Comparison of ENCODE assay signal across 8 mouse cellular contexts in the genomic region with DNA sequence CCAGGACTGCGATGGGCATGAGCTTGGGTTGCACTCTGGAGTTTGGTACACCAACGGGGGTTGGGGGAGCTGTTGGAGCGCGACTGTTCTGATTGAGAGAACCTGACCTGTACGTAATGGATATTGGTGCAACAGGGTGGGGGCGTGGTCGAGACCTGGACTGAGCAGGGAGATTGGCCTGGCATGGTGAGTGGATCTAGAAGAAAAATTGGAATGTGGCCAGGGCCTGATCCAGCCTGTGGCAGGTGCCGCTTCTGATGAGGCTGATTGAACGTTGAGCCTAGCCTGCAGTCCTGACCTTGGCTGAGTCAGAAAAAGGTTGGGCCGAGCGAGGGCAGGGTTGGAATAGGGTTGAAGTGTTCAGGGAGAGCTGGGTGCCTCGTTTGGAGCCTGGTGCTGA. TPM values are rescaled to one million over a fixed set of nuclear protein-coding genes. Genes with fewer than 3 reads are reported as not detected.
DNase-seq lines count a peak whose midpoint lies in the region; ATAC-seq and TF ChIP-seq lines count a peak whose summit lies in the region.

No protein-coding gene starts in this region.

- no peak for TF ChIP-seq POLR2A in limb, embryonic 14.5 days (IDR thresholded peaks at IDR 0.05; ENCODE audit: borderline replicate concordance, extremely low read depth, insufficient read depth, insufficient read length)

- WGBS in hindbrain, embryonic 10.5 days = 26% methylated on average over 12 of the region's 12 CpGs
- WGBS in limb, embryonic 14.5 days = 14% methylated on average over 12 of the region's 12 CpGs

- no peak for DNase-seq in ES-E14 (ENCODE audit: low read depth, low spot score)
- DNase-seq in adrenal gland, adult 8-10 months = peak; percentile 23
- no peak for DNase-seq in hindbrain, embryonic 10.5 days (ENCODE audit: low spot score)
- DNase-seq in limb, embryonic 14.5 days (ENCODE audit: low spot score) = no peak
- no peak for DNase-seq in urinary bladder, postnatal 25 days (ENCODE audit: low spot score)
- no peak for DNase-seq in spleen, postnatal 14 days (ENCODE audit: low spot score in 2 of 2)
- no peak for DNase-seq in right cerebral cortex, postnatal 25 days
- DNase-seq in gastrocnemius, postnatal 25 days = no peak

- no peak for ATAC-seq in limb, embryonic 14.5 days (ENCODE audit: low FRiP score, low read depth)

- in situ Hi-C loops in ES-E14 (cut with MboI; ENCODE audit: low sequenced_read_pairs in 2 of 2, unreplicated experiment in 2 of 2) = no loop called here

- H3K4me2 ChIP-seq in limb, embryonic 14.5 days (replicated peaks; ENCODE audit: low read depth, low read length, severe bottlenecking) = 0 out of 2 replicates have a peak overlapping the region, but pooled peaks have one; percentile 76

- peak overlapping the region; percentile 70 to 76; a peak in 3 of 4 replicates for H3K4me3 ChIP-seq in ES-E14 (ENCODE audit: insufficient read depth in 1 of 2, low read depth in 1 of 2, low read length in 2 of 2, poor library complexity in 1 of 2, severe bottlenecking in 1 of 2)
- peak overlapping the region; percentile 67 for H3K4me3 ChIP-seq in hindbrain, embryonic 10.5 days
- H3K4me3 ChIP-seq in limb, embryonic 14.5 days (replicated peaks; ENCODE audit: low read length) = 0 out of 2 replicates have a peak overlapping the region, but pooled peaks have one; percentile 39

- peaks cover 0 to 15% of the 10 kb centered on the region in 2 experiments; a peak in 2 of 4 replicates for H3K4me1 ChIP-seq in ES-E14 (ENCODE audit: control insufficient read depth in 2 of 2, insufficient read depth in 2 of 2, low read length in 2 of 2, poor library complexity in 1 of 2)
- H3K4me1 ChIP-seq in hindbrain, embryonic 10.5 days (replicated peaks) = peaks cover 27% of the 10 kb centered on the region
- 0 out of 2 replicates have a peak, but pooled peaks cover 2% of the 10 kb centered on the region for H3K4me1 ChIP-seq in limb, embryonic 14.5 days (ENCODE audit: control insufficient read depth, insufficient read depth, low read length)

- H3K36me3 ChIP-seq in ES-E14 (ENCODE audit: control insufficient read depth, insufficient read depth, low read length, poor library complexity, severe bottlenecking) = no peaks in the 10 kb centered on the region
- H3K36me3 ChIP-seq in hindbrain, embryonic 10.5 days = no peaks in the 10 kb centered on the region
- no peaks in the 10 kb centered on the region for H3K36me3 ChIP-seq in limb, embryonic 14.5 days (ENCODE audit: control insufficient read depth, insufficient read depth, low read length)

- H3K9ac ChIP-seq in ES-E14 (ENCODE audit: insufficient read depth, low read depth, low read length, poor library complexity, severe bottlenecking) = no peak overlapping the region
- H3K9ac ChIP-seq in limb, embryonic 14.5 days (ENCODE audit: low read depth, low read length, severe bottlenecking) = no peak overlapping the region

- no peaks in the 10 kb centered on the region for H3K9me3 ChIP-seq in ES-E14 (ENCODE audit: control insufficient read depth, insufficient read depth, low read depth, low read length)
- H3K9me3 ChIP-seq in hindbrain, embryonic 10.5 days = no peaks in the 10 kb centered on the region
- no peaks in the 10 kb centered on the region for H3K9me3 ChIP-seq in limb, embryonic 14.5 days (ENCODE audit: control insufficient read depth, low read length)

- H3K27me3 ChIP-seq in hindbrain, embryonic 10.5 days (ENCODE audit: insufficient read depth, poor library complexity, severe bottlenecking) = peaks cover 45% of the 10 kb centered on the region
- H3K27me3 ChIP-seq in limb, embryonic 14.5 days (ENCODE audit: control insufficient read depth, insufficient read depth, low read length) = 0 out of 2 replicates have a peak, but pooled peaks cover 7% of the 10 kb centered on the region

- no peak overlapping the region for H3K27ac ChIP-seq in ES-E14 (ENCODE audit: insufficient read depth, low read depth, low read length, poor library complexity, severe bottlenecking)
- no peak overlapping the region for H3K27ac ChIP-seq in hindbrain, embryonic 10.5 days
- H3K27ac ChIP-seq in limb, embryonic 14.5 days (replicated peaks; ENCODE audit: low read depth, low read length) = no peak overlapping the region

TF ChIP-seq in ES-E14, 5 proteins besides CTCF, POLR2A, EP300 and RAD21:
- TF ChIP-seq ZNF384 (IDR thresholded peaks at IDR 0.05; ENCODE audit: low read depth, low read length) (no peak), HCFC1 (IDR thresholded peaks at IDR 0.05; ENCODE audit: borderline replicate concordance, insufficient read depth, low read length) (no peak), ZC3H11A (IDR thresholded peaks at IDR 0.05; ENCODE audit: borderline replicate concordance, low read depth, low read length) (no peak), MAFK (IDR thresholded peaks at IDR 0.05; ENCODE audit: insufficient read depth, low read depth, low read length) (no peak), CHD2 (IDR thresholded peaks at IDR 0.05; ENCODE audit: low read depth, low read length) (no peak)

RNA-seq across cellular contexts. Expression of a gene that starts 29.3 kb away (rescaled TPM):
- total RNA-seq in ES-E14 (2012; rRNA removed) = 0.18 and 0.90 TPM in 2 replicates
- 1 to 10 TPM; 2.4 to 8.4 (median 5.9) TPM for total RNA-seq in adrenal gland, adult 8-10 months (2022)
- 18.8 and 38.5 TPM in 2 replicates for polyA plus RNA-seq in hindbrain, embryonic 10.5 days (2016; fragmentation: Nextera tagmentation; extraction: Ambion mirVana)
- 0.53 and 0.55 TPM in 2 replicates for polyA plus RNA-seq in limb, embryonic 14.5 days (2012; rRNA removed)
- polyA plus RNA-seq in limb, embryonic 14.5 days (2014; fragmentation: Nextera tagmentation; extraction: Ambion mirVana) = 0.07 and 0.12 TPM in 2 replicates
- under 1 TPM; 0.08 to 0.21 TPM for total RNA-seq in gastrocnemius, postnatal 25 days (2021)

RNA-seq across cellular contexts. Expression of a gene that starts 51.7 kb away (rescaled TPM):
- total RNA-seq in ES-E14 (2012; rRNA removed) = 630 and 878 TPM in 2 replicates
- total RNA-seq in adrenal gland, adult 8-10 months (2022) = 100 to 1,000 TPM; 113 to 288 (median 256) TPM
- 10.6 and 24.0 TPM in 2 replicates for polyA plus RNA-seq in hindbrain, embryonic 10.5 days (2016; fragmentation: Nextera tagmentation; extraction: Ambion mirVana)
- polyA plus RNA-seq in limb, embryonic 14.5 days (2012; rRNA removed) = 326 and 338 TPM in 2 replicates
- 433 and 574 TPM in 2 replicates for polyA plus RNA-seq in limb, embryonic 14.5 days (2014; fragmentation: Nextera tagmentation; extraction: Ambion mirVana)
- total RNA-seq in gastrocnemius, postnatal 25 days (2021) = 100 to 1,000 TPM; 290 to 454 TPM

RNA-seq across cellular contexts. Expression of a gene that starts 57.7 kb away (rescaled TPM):
- 181 and 223 TPM in 2 replicates for total RNA-seq in ES-E14 (2012; rRNA removed)
- 100 to 1,000 TPM; 310 to 438 (median 388) TPM for total RNA-seq in adrenal gland, adult 8-10 months (2022)
- polyA plus RNA-seq in hindbrain, embryonic 10.5 days (2016; fragmentation: Nextera tagmentation; extraction: Ambion mirVana) = 609 and 683 TPM in 2 replicates
- 339 and 354 TPM in 2 replicates for polyA plus RNA-seq in limb, embryonic 14.5 days (2012; rRNA removed)
- polyA plus RNA-seq in limb, embryonic 14.5 days (2014; fragmentation: Nextera tagmentation; extraction: Ambion mirVana) = 429 and 442 TPM in 2 replicates
- 1,000 to 10,000 TPM; 1,176 to 1,179 TPM for total RNA-seq in gastrocnemius, postnatal 25 days (2021)

RNA-seq across cellular contexts. Expression of a gene that starts 57.8 kb away (rescaled TPM):
- total RNA-seq in ES-E14 (2012; rRNA removed) = not detected in 2 replicates
- under 1 TPM in 3 of 4 experiments, not detected in 1; 0.38 to 0.77 (median 0.73) TPM for total RNA-seq in adrenal gland, adult 8-10 months (2022)
- 0.24 and 0.43 TPM in 2 replicates for polyA plus RNA-seq in hindbrain, embryonic 10.5 days (2016; fragmentation: Nextera tagmentation; extraction: Ambion mirVana)
- polyA plus RNA-seq in limb, embryonic 14.5 days (2012; rRNA removed) = 0.08 and 0.10 TPM in 2 replicates
- polyA plus RNA-seq in limb, embryonic 14.5 days (2014; fragmentation: Nextera tagmentation; extraction: Ambion mirVana) = 0.15 TPM in 1 of 2 replicates, not detected in the other
- total RNA-seq in gastrocnemius, postnatal 25 days (2021) = not detected
